Mouse (Mus musculus) splenic B cell, adult 2 months (primary cell): ENCODE measurements around the gene Ubox5.
A peak's percentile ranks its signal among the peaks of the same experiment; 100 is the strongest.

Source experiments
- DNase-seq: peaks from one replicate; pipeline ENCODE4 v3.0.0-alpha.2; 2011; ENCODE audit warnings: low read depth, low spot score
- H3K27me3 ChIP-seq: 2 replicates; pipeline ENCODE4 v1.6.1; 2012; ENCODE audit warnings: mild to moderate bottlenecking, low read length, moderate library complexity, mixed read lengths; ENCODE audit not compliant: control insufficient read depth, poor library complexity, insufficient read depth, severe bottlenecking
- H3K36me3 ChIP-seq: 2 replicates; pipeline ENCODE4 v1.6.1; 2012; ENCODE audit warnings: mild to moderate bottlenecking, low read length, moderate library complexity, mixed read lengths; ENCODE audit not compliant: control insufficient read depth, poor library complexity, insufficient read depth, severe bottlenecking

Gene Ubox5

DNA sequence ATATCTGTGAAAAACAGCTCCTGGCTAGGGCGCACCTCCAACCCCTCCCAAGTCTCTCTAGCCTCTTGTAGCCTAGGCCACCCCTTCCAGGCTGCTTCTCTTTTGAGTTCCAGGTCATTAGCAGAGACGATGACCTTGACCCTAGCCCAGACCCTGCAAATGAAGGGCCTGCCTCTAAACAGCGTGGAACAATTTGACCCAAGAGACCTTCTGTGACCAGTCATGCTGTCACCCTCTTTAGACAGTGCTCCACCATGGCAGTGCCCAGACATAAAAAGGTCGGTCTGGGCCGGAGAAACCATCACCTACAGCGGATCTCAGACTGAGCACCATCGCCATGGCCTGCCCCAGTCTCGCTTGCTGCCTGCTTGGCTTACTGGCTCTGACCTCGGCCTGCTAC, 54.0 kb downstream of the Ubox5 start, which contains the start of gene Oxt:
TSS of gene Oxt (plus strand) at position 301 of the 400 bp plus-strand sequence.
- Histone ChIP-seq H3K36me3 (no peaks in the 10 kb centered on the region), H3K27me3 (no peaks in the 10 kb centered on the region)
- no peak for DNase-seq

DNA sequence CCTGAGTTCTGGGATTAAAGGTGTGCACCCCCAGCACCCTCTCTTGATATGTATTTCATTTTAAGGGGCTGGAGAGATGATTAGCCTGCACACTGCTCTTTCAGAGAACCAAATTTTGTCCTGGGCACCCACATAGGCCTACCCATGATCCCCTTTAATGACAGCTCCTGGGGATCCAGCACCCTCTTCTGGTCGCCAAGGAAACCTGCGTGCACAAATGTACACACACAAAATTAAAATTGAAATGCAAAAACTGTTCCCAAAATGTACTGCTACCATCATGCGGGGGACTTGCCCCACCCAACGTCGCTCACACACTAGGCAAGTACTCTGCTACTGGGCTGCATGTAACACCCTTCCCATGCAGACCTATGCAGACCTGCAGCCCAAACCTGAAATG, 54.9 kb downstream of the Ubox5 start:
- H3K36me3 ChIP-seq, result no peaks in the 10 kb centered on the region
- H3K27me3 ChIP-seq, result no peaks in the 10 kb centered on the region
- DNase-seq, result no peak

DNA sequence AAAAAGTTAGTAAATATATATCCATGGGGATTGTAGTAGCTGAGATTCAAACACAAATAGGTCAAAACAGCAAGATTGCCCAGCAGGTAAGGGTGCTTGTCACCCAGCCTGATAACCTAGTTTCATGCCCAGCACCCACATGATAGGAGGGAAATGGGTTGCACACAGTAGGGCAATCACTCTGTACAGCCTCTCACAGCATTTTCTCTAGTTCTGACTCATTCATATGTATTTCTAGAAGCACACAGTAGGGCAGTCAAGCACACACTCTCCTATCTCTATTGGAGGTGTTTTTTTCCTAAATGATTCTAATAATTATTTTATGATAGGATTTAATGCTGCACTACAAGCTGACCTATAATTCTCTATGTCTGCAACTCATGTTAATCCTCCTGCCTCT, 59.9 kb downstream of the Ubox5 start:
- H3K27me3 ChIP-seq, result no peaks in the 10 kb centered on the region
- no peak for DNase-seq
- H3K36me3 ChIP-seq, result no peaks in the 10 kb centered on the region

DNA sequence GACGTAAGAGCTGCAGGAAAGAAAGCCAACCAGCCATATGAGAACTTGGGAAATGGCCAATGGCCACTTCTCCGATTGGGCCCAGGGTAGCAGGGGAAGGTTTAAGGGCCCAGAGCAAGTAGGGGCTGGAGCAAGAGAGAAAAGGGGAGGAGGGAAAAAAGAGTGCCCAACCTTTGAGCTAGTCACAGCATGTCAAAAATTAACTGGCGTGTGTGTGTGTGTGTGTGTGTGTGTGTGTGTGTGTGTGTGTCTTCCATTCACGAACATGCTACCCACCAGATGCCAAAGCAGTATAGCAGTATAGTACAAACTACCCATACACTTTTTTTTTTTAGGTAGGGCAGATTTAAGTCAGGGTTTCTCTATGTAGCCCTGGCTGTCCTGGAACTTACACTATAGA, 60.9 kb downstream of the Ubox5 start:
- no peak for DNase-seq
- Histone ChIP-seq H3K27me3 (no peaks in the 10 kb centered on the region), H3K36me3 (no peaks in the 10 kb centered on the region)

DNA sequence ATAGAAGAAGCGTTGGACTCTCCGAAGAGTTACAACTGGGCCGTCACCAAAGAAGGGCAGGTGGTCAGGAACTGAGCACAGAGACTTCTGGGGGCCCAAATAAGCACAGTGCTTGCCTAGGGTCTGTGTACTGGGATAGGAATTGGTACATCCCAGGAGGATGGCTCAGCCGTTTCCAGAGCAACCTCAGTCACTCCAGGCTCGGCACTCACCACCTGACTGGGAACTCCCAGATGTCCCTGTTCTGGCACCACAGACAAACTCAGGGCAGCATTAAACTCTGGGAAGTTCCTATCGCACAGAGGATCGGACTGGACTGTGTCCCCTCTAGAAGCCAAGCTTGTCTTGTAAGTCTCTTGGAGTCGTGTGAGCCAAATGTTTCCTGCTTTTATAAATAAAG, 64.9 kb downstream of the Ubox5 start:
- Histone ChIP-seq H3K27me3 (no peaks in the 10 kb centered on the region), H3K36me3 (no peaks in the 10 kb centered on the region)
- DNase-seq, result no peak

DNA sequence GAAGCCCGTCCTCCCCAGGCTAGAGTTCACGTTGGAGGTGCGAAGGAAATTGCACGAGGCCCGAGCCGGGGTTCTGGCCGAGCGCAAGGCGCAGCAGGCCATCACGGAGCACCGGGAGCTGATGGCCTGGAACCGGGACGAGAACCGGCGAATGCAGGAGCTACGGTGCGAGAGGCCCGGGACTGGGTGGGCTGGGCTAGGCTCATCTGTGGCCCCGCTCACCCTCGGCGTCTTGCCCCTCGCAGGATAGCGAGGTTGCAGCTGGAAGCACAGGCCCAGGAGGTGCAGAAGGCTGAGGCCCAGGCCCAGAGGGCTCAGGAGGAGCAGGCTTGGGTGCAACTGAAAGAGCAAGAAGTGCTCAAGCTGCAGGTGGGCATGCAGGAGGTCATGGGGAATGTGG, 65.8 kb downstream of the Ubox5 start:
- Histone ChIP-seq H3K27me3 (no peaks in the 10 kb centered on the region), H3K36me3 (no peaks in the 10 kb centered on the region)
- no peak for DNase-seq

DNA sequence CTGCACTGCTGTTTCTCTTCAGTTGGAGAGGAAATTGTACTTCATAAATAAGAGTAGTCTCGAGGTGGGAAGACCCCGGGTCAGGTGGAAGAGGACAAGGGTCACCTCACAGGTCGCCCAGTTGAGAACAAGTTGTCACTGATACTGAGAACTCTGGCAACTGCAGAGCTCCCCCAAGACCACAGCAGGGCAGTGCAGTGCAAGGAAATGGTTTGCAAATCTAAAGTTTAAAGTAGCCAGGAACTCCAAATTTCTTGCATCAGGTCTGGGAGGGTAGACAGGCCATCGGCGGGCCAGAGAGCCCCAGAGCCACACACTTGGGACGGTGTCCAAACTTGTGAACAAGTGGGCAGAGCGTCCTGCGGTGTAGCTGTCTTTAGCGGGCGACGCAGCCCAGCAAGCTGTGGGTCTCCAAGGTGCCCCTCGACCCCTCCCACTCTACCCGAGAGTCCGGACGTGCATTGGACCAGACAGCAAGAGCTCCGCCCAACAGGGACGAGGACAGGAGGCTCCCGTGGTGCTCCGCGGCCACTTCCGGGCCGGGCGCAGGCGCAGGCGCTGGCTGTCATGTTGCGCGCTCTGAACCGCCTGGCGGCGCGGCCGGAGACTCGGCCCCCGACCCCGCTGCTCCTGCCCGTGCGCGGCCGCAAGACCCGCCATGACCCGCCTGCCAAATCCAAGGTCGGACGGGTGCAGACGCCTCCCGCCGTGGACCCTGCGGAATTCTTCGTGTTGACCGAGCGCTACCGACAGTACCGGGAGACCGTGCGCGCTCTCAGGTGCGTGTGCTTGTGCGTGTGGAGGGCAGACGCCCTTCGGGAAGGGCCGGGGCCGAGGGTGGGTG, 66.4 kb downstream of the Ubox5 start, which contains the start of gene Mrps26:
TSS of gene Mrps26 (plus strand) at position 531 of the 844 bp plus-strand sequence.
- no peaks in the 10 kb centered on the region for H3K27me3 ChIP-seq
- H3K36me3 ChIP-seq, result no peaks in the 10 kb centered on the region
- DNase-seq, result peak; percentile 93

DNA sequence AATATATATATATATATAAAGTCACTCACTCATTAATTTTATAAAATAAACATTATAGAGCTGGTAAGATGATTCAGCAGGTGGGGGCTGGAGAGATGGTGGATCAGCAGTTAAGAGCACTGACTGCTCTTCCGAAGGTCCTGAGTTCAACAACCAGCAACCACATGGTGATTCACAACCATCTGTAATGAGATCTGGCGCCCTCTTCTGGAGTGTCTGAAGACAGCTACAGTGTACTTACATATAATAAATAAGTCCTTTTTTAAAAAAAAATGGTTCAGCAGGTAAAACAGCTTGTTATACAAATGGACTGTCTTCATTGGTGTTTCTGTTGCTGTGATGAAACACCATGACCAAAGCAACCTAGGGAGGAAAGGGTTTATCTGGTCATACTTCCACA, 71.8 kb downstream of the Ubox5 start:
- no peak for DNase-seq
- Histone ChIP-seq H3K36me3 (peaks cover 2% of the 10 kb centered on the region; the same call in 1 of the 2 replicates), H3K27me3 (no peaks in the 10 kb centered on the region)

DNA sequence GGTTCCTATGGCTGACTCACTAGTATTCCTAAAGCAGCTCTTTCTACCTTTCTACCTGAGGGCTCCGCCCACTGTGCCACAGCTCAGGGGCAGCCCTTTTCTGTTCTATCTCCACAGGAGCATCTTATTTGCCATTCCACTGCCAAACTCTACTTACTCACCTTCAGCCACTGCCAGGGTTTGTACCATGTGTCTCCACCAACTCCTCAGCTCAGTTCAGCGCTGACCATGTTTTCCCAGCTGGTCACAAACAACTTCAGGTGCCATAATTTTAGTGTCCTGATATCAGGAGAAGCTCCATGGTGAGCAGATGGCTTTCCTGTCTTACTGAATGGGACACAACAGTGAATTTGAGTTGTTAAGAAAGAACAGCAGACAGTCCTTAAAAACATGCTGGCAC, 72.4 kb downstream of the Ubox5 start:
- DNase-seq, result no peak
- Histone ChIP-seq H3K27me3 (no peaks in the 10 kb centered on the region), H3K36me3 (peaks cover 2% of the 10 kb centered on the region; the same call in 1 of the 2 replicates)

DNA sequence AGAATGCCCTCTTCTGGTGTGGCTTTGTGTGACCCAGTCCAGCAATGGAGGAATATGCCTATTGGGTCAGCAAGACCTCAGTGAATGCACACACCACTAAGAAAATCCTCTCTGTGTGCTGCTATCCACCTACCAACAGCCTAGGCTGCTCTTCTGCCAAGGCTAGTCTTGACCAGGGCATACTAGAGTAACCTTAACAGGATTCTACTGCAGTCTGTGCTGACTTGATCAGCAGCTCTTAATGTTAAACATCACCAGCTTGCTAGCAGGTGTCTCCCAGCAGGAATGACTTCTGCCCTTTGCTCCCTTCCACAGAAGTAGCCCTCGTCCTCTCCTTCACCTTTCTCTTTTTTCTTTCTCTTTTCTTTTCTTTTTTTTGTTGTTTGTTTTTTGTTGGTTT, 73.5 kb downstream of the Ubox5 start:
- no peak for DNase-seq

DNA sequence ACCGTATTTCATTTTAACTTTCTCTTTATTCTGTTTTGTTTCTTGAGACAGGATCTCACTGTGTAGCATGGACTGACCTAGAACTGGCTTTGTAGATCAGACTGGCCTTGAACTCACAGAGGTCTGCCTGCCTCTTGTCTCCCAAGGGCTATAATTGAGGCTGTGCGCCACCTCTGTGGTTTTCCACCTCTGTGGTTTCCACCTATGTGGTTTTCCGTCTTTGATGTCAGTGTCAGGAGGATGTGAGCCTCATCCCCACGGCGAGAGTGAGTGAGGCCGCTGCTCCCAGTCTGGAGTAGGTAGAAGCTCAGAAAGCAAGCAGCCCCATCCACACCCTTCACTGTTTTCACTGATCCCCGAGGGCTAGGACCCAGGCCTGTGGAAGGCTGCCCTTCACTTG, 75.0 kb downstream of the Ubox5 start:
- no peak for DNase-seq

More for the DNA sequence above, 73.5 kb downstream of the Ubox5 start:
- H3K36me3 ChIP-seq, result peaks cover 2% of the 10 kb centered on the region; the same call in 1 of the 2 replicates
- no peaks in the 10 kb centered on the region for H3K27me3 ChIP-seq

DNA sequence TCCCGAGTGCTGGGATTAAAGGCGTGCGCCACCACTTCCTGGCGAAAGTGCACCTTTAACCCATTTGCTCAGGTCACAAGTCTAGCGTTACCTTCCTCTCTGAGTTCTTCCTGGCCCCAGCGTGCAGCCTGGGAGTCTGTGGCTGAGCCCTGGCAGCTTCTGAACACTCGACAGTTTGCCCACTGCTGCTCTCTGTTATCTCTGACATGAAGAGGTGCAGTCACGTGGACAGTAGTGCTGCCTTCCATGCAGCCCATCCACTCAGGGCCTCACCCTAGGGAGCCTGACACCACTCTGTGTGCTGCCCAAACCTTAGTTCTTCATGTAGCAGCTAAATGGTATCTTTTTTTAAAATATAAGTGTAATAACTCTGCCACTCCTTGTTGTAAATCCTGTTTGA, 82.9 kb downstream of the Ubox5 start:
- Histone ChIP-seq H3K27me3 (no peaks in the 10 kb centered on the region), H3K36me3 (peaks cover 13% of the 10 kb centered on the region)
- no peak for DNase-seq

More for the DNA sequence above, 75.0 kb downstream of the Ubox5 start:
- Histone ChIP-seq H3K27me3 (no peaks in the 10 kb centered on the region), H3K36me3 (peaks cover 2% of the 10 kb centered on the region; the same call in 1 of the 2 replicates)

DNA sequence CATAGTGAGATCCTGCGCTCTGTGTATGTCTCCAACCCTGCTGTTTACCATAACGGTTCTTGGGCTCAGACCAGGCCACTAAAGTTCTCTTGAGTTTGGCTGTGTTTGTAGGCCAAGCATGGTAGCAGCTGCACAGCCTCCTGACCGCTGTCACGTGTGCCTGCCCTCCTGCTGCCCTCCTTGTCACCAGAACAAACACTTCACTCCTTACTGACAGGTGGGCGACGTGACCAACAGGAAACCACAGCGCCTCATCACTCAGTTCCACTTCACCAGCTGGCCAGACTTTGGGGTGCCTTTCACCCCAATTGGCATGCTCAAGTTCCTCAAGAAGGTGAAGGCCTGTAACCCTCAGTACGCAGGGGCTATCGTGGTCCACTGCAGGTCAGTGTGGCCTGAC, 89.6 kb downstream of the Ubox5 start:
- H3K36me3 ChIP-seq, result peaks cover 10% of the 10 kb centered on the region
- DNase-seq, result peak; percentile 65
- H3K27me3 ChIP-seq, result no peaks in the 10 kb centered on the region
